Mouse (Mus musculus) ES-Bruce4 (cell line): ENCODE data around the gene Efcab11. TPM values are rescaled to one million over a fixed set of nuclear protein-coding genes. Genes with fewer than 3 reads are reported as not detected.

Experiments used
- H3K27ac ChIP-seq: 2 replicates; pipeline ENCODE4 v1.5.1; 2012; ENCODE audit warnings: low read length, inconsistent platforms; ENCODE audit not compliant: insufficient read depth
- H3K27me3 ChIP-seq: 2 replicates; pipeline ENCODE4 v1.6.1; 2012; ENCODE audit warnings: mild to moderate bottlenecking, low read length, inconsistent platforms; ENCODE audit not compliant: control insufficient read depth, poor library complexity, insufficient read depth, severe bottlenecking
- H3K36me3 ChIP-seq: 2 replicates; pipeline ENCODE4 v1.6.1; 2012; ENCODE audit warnings: inconsistent platforms, mild to moderate bottlenecking, low read length, moderate library complexity; ENCODE audit not compliant: control insufficient read depth, poor library complexity, insufficient read depth, severe bottlenecking
- H3K4me1 ChIP-seq: one replicate; pipeline ENCODE4 v1.8.1; 2011; ENCODE audit warnings: low read length; ENCODE audit not compliant: control insufficient read depth, insufficient read depth
- H3K4me3 ChIP-seq: 2 replicates; pipeline ENCODE4 v1.5.1; 2011; ENCODE audit warnings: low read depth, mild to moderate bottlenecking, low read length
- H3K9ac ChIP-seq: 2 replicates; pipeline ENCODE4 v1.6.1; 2012; ENCODE audit warnings: low read depth, mild to moderate bottlenecking, inconsistent platforms; ENCODE audit not compliant: poor library complexity, severe bottlenecking
- H3K9me3 ChIP-seq: replicated peaks from 2 replicates; pipeline ENCODE4 v1.6.1; 2012; ENCODE audit warnings: mild to moderate bottlenecking, low read length, inconsistent platforms; ENCODE audit not compliant: control insufficient read depth, poor library complexity, insufficient read depth, severe bottlenecking
- CTCF ChIP-seq: IDR thresholded peaks from one replicate; pipeline ENCODE4 v1.8.1; 2011; ENCODE audit warnings: low read depth, low read length
- EP300 ChIP-seq: IDR thresholded peaks from 2 replicates; pipeline ENCODE4 v1.6.1; 2011; ENCODE audit warnings: low read depth, low read length; ENCODE audit not compliant: insufficient read depth
- POLR2A ChIP-seq: IDR thresholded peaks from one replicate; pipeline ENCODE4 v1.8.1; 2011; ENCODE audit warnings: low read length; ENCODE audit not compliant: insufficient read depth
- polyA plus RNA-seq: library from polyadenylated mRNA; stranded (reverse); fragments of >200 nt; gene quantifications from 2 replicates; pipeline ENCODE4 v1.2.4, GENCODE M21; 2011; ENCODE audit warnings: low read depth; ENCODE audit not compliant: missing spikeins, insufficient read depth, insufficient read length

The Efcab11 gene
- polyA plus RNA-seq, 1 experiment: 8.4 TPM

DNA sequence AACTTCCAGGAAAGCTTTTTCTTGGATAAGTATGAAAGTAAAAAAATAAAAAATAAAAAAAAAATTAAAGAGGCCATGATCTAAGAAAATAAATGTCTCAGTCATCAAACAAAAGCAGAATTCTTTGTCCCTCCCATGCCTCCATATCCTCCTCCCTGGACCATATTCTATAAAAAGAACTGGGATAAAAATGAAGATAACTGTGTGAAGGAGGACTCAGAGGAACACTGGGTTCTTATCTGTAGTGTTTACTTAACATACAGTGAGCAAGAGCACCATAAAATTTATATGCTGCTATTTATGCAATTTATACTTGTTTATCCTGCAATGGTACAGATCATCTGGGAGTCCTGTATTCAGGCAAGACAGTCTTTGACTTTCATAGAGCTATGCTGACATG lies 19.6 kb downstream of the Efcab11 start:
- TF ChIP-seq POLR2A: no peak
- TF ChIP-seq EP300: no peak
- no peak for TF ChIP-seq CTCF
- Histone ChIP-seq H3K9ac (no peak overlapping the region), H3K27ac (no peak overlapping the region)

DNA sequence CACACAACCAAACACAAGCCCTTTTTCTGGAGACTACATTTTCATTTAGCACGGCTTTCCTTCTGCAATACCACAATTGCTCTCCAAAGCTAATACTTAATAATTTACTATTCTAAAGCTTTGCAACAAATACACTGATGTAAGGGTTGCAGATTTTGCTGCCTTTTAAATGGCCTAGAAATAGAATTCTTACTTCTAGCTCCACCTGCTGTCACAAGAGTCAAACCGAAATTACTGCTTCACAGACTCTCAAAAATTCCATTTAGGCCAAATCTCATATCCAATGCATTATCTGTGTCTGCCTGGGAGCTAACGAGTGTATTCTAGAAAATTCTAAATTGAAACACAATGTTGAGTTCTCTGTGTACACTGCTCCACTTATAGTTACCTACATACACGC lies 23.3 kb downstream of the Efcab11 start:
- no peak overlapping the region for H3K27ac ChIP-seq
- H3K9me3 ChIP-seq: no peaks in the 10 kb centered on the region
- no peaks in the 10 kb centered on the region for H3K27me3 ChIP-seq
- no peaks in the 10 kb centered on the region for H3K4me1 ChIP-seq
- no peak overlapping the region for H3K9ac ChIP-seq
- no peaks in the 10 kb centered on the region for H3K36me3 ChIP-seq
- H3K4me3 ChIP-seq: no peak overlapping the region
- TF ChIP-seq CTCF (no peak), POLR2A (no peak), EP300 (no peak)

More for the DNA sequence above, 19.6 kb downstream of the Efcab11 start:
- Histone ChIP-seq H3K9me3 (no peaks in the 10 kb centered on the region), H3K36me3 (no peaks in the 10 kb centered on the region), H3K4me1 (no peaks in the 10 kb centered on the region), H3K27me3 (no peaks in the 10 kb centered on the region), H3K4me3 (no peak overlapping the region)

DNA sequence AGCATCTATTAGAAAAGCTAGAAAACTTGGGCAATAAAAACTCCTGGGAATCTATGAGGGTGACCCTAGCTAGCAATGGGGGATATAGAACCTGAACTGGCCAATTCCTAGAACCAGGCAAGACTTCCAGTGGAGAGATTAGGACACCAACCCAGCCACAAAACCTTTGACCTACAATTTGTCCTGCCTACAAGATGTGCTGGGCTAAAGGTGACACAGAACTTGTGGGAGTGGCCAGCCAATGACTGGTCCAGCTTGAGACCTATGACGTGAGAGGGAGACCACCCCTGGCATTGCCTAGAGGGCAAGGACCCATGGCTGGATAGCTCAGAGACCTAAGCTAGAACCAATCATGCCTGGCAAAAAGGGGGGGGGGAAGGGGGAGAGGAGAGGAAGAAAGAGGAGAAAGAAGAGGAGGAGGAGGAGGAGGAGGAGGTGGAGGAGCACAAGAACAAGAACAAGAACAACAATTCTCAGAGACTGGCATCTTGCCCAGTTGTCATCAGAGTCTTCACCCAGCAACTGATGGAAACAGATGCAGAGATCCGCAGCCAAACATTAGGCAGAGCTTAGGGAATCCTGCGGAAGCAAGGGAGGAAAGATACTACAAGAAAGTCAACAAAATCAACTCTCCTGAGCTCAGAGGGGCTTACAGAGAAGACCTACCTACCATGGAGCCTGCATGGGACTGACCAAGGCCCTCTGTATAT lies 24.7 kb downstream of the Efcab11 start:
- Histone ChIP-seq H3K9ac (no peak overlapping the region), H3K9me3 (no peaks in the 10 kb centered on the region), H3K4me1 (no peaks in the 10 kb centered on the region), H3K27me3 (no peaks in the 10 kb centered on the region), H3K4me3 (no peak overlapping the region), H3K27ac (no peak overlapping the region), H3K36me3 (no peaks in the 10 kb centered on the region)
- TF ChIP-seq EP300 (no peak), CTCF (no peak), POLR2A (no peak)

DNA sequence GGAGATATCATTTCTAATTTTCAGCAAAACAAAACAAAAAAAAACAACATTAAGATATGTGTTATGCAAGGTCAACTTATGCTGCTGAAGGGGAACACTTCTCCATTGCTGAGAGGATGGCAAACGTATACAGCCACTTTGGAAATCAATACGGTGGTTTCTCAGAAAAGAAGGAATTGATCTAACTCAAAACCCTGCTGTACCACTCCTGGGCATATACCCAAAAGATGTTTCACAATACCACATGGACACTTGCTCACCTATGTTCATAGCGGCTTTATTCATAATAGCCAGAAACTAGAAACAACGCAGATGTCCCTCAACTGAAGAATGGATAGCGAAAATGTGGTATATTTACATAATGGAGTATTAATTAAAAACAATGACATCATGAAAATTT lies 25.6 kb downstream of the Efcab11 start:
- Histone ChIP-seq H3K27me3 (no peaks in the 10 kb centered on the region), H3K27ac (no peak overlapping the region), H3K9ac (no peak overlapping the region), H3K4me1 (no peaks in the 10 kb centered on the region), H3K4me3 (no peak overlapping the region), H3K36me3 (no peaks in the 10 kb centered on the region; the same call in 1 of the 2 replicates), H3K9me3 (no peaks in the 10 kb centered on the region)
- no peak for TF ChIP-seq CTCF

DNA sequence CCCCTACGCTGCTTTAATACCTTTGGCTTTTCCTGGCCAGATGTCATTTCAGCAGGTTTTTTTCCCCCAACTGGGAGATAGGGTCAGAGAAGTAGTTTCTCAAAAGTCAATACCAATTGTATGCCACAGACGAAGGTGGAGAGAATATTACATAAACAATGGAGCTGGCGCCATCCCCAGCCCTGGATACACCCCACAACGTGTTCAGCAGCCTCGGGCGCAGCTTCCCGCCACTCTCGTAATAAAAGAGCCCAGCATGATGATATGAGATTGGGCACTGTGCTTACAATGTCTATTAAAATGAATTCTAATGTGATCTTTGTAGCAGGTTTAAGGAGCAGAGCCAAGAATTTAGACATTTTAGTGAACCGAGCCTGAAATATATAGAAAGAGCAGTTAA lies 28.2 kb downstream of the Efcab11 start:
- H3K4me3 ChIP-seq: no peak overlapping the region
- no peaks in the 10 kb centered on the region; the same call in 1 of the 2 replicates for H3K36me3 ChIP-seq
- H3K4me1 ChIP-seq: no peaks in the 10 kb centered on the region
- no peak overlapping the region for H3K27ac ChIP-seq
- H3K9ac ChIP-seq: no peak overlapping the region
- H3K27me3 ChIP-seq: no peaks in the 10 kb centered on the region
- TF ChIP-seq EP300 (no peak), POLR2A (no peak), CTCF (no peak)
- H3K9me3 ChIP-seq: no peaks in the 10 kb centered on the region

DNA sequence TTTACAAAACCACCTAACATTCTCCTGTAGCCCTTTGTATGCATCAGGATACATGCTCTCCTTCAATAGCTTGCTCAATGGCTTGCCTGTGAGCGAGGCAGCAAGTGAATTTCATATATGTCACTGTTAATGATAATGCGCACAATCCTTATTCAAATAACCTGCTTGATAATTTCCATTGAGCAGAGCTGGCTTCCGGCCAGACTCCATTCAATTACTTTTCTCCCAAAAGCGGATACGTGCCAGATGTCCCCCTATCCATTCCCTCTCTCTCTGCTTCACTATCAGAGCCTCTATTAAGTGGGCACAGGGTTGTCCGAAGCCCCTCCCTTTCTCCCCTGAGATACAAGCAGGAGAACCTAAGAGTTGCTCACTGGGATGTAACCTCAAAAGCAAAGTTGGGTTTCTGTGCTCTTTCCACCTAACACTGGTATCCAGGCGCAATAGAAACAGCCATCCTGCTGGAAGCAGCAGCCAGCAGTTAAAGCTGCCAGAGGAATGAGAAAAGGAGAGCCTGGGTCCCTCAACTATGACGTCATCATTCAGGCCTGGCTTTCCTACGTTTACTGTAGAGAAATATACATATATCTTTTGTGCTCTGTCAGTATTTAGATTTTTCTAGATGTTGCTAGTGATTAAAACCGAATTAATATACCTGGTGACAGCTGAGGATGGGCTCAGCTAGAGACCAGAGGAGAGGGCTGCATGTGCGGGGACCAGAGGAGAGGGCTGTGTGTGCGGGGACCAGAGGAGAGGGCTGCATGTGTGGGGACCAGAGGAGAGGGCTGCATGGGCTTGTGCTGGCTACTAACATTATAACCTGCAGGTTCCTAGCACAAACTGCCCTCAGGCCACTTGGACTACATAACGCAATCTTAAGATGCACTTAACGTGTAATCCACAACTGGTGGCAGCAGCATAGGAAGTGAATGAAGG lies 30.6 kb downstream of the Efcab11 start:
- H3K36me3 ChIP-seq: no peaks in the 10 kb centered on the region; the same call in 1 of the 2 replicates
- H3K9ac ChIP-seq: no peak overlapping the region
- H3K27me3 ChIP-seq: no peaks in the 10 kb centered on the region
- H3K4me3 ChIP-seq: no peak overlapping the region
- no peaks in the 10 kb centered on the region for H3K4me1 ChIP-seq
- H3K9me3 ChIP-seq: no peaks in the 10 kb centered on the region
- TF ChIP-seq POLR2A: no peak
- no peak for TF ChIP-seq CTCF
- TF ChIP-seq EP300: no peak
- H3K27ac ChIP-seq: no peak overlapping the region
